ENCODE assay signal across 8 mouse cellular contexts in genomic region chr15:99420521-99421014, GRCm38 (mm10). TPM values are rescaled to one million over a fixed set of nuclear protein-coding genes. Genes with fewer than 3 reads are reported as not detected.
DNase-seq lines count a peak whose midpoint lies in the region; ATAC-seq and TF ChIP-seq lines count a peak whose summit lies in the region.

No protein-coding gene starts in this region.

- WGBS in embryonic facial prominence, embryonic 14.5 days, result 8% methylated on average over 11 of the region's 12 CpGs
- whole genome bisulfite sequencing in heart, embryonic 13.5 days, result 18% methylated on average over 12 of the region's 12 CpGs
- 5% methylated on average over 12 of the region's 12 CpGs for WGBS in stomach, postnatal 0 days

- H3K36me3 ChIP-seq in megakaryocyte, embryonic 14.5 days (replicated peaks; ENCODE audit: low read length), result peaks cover 18% of the 10 kb centered on the region
- H3K36me3 ChIP-seq in embryonic facial prominence, embryonic 14.5 days (ENCODE audit: control insufficient read depth, insufficient read depth, low read length), result peaks cover 37% of the 10 kb centered on the region
- peaks cover 40% of the 10 kb centered on the region for H3K36me3 ChIP-seq in heart, embryonic 13.5 days
- H3K36me3 ChIP-seq in stomach, postnatal 0 days (ENCODE audit: control insufficient read depth, insufficient read depth, low read length), result no peaks in the 10 kb centered on the region; the same call in 1 of the 2 replicates

- H3K4me2 ChIP-seq in embryonic facial prominence, embryonic 14.5 days (ENCODE audit: low read depth, low read length), result peak overlapping the region; percentile 43
- peak overlapping the region; percentile 56 for H3K4me2 ChIP-seq in heart, embryonic 13.5 days
- H3K4me2 ChIP-seq in stomach, postnatal 0 days (replicated peaks; ENCODE audit: low read depth), result peak overlapping the region; percentile 27

- peaks cover 35% of the 10 kb centered on the region for H3K4me1 ChIP-seq in megakaryocyte, embryonic 14.5 days
- peaks cover 8% of the 10 kb centered on the region for H3K4me1 ChIP-seq in embryonic facial prominence, embryonic 14.5 days (ENCODE audit: control insufficient read depth, insufficient read depth, low read length)
- H3K4me1 ChIP-seq in heart, embryonic 13.5 days, result peaks cover 45% of the 10 kb centered on the region
- H3K4me1 ChIP-seq in stomach, postnatal 0 days (replicated peaks; ENCODE audit: control insufficient read depth, insufficient read depth), result no peaks in the 10 kb centered on the region

- DNase-seq in embryonic facial prominence, embryonic 14.5 days (ENCODE audit: low spot score), result peak; percentile 96
- peak; percentile 89 for DNase-seq in kidney, postnatal 10 days
- DNase-seq in lung, postnatal 4 days, result peak; percentile 83 to 91
- DNase-seq in stomach, postnatal 0 days (ENCODE audit: low spot score), result peak; percentile 67
- no peak for DNase-seq in right cerebral cortex, postnatal 36 days (ENCODE audit: low spot score in 2 of 2)

- H3K9ac ChIP-seq in embryonic facial prominence, embryonic 14.5 days (ENCODE audit: low read depth, low read length), result peak overlapping the region; percentile 32; the same call in 1 of the 2 replicates
- peak overlapping the region; percentile 62 for H3K9ac ChIP-seq in heart, embryonic 13.5 days
- no peak overlapping the region for H3K9ac ChIP-seq in stomach, postnatal 0 days (ENCODE audit: low read length)

- H3K9me3 ChIP-seq in megakaryocyte, embryonic 14.5 days, result no peaks in the 10 kb centered on the region
- no peaks in the 10 kb centered on the region for H3K9me3 ChIP-seq in embryonic facial prominence, embryonic 14.5 days (ENCODE audit: control insufficient read depth, low read length)
- H3K9me3 ChIP-seq in heart, embryonic 13.5 days, result no peaks in the 10 kb centered on the region
- no peaks in the 10 kb centered on the region for H3K9me3 ChIP-seq in stomach, postnatal 0 days (ENCODE audit: control insufficient read depth, low read length)

- no peak for TF ChIP-seq CTCF in stomach, postnatal 0 days (IDR thresholded peaks at IDR 0.05; ENCODE audit: low read depth)

- peaks cover 2% of the 10 kb centered on the region for H3K27me3 ChIP-seq in megakaryocyte, embryonic 14.5 days (replicated peaks)
- H3K27me3 ChIP-seq in embryonic facial prominence, embryonic 14.5 days (replicated peaks; ENCODE audit: control insufficient read depth, insufficient read depth, low read length), result no peaks in the 10 kb centered on the region
- H3K27me3 ChIP-seq in heart, embryonic 13.5 days (replicated peaks), result no peaks in the 10 kb centered on the region
- H3K27me3 ChIP-seq in stomach, postnatal 0 days (ENCODE audit: control insufficient read depth, insufficient read depth, low read length), result no peaks in the 10 kb centered on the region

- no peak for ATAC-seq in megakaryocyte, adult 5-6 weeks (ENCODE audit: poor library complexity, severe bottlenecking)
- ATAC-seq in embryonic facial prominence, embryonic 14.5 days (ENCODE audit: low read depth), result peak; percentile 82
- peak; percentile 28; the same call in 1 of the 2 replicates for ATAC-seq in heart, embryonic 13.5 days (ENCODE audit: extremely low read depth, insufficient number of reproducible peaks, low FRiP score, low TSS enrichment)
- ATAC-seq in stomach, postnatal 0 days (ENCODE audit: low FRiP score, low TSS enrichment), result peak; percentile 38

- no peak for TF ChIP-seq EP300 in stomach, postnatal 0 days (optimal IDR thresholded peaks at IDR 0.05)

- H3K27ac ChIP-seq in embryonic facial prominence, embryonic 14.5 days (replicated peaks; ENCODE audit: low read depth, low read length), result peak overlapping the region; percentile 94
- peak overlapping the region; percentile 94 for H3K27ac ChIP-seq in heart, embryonic 13.5 days (replicated peaks)
- H3K27ac ChIP-seq in stomach, postnatal 0 days (replicated peaks), result peak overlapping the region; percentile 70

- peak overlapping the region; percentile 14 for H3K4me3 ChIP-seq in megakaryocyte, embryonic 14.5 days (replicated peaks)
- H3K4me3 ChIP-seq in embryonic facial prominence, embryonic 14.5 days (ENCODE audit: low read depth, low read length), result 0 out of 2 replicates have a peak overlapping the region, but pooled peaks have one; percentile 1
- peak overlapping the region; percentile 29 for H3K4me3 ChIP-seq in heart, embryonic 13.5 days
- H3K4me3 ChIP-seq in stomach, postnatal 0 days (ENCODE audit: low read depth, low read length), result no peak overlapping the region

RNA-seq across cellular contexts. Expression of gene Tmbim6, which starts 27.9 kb away (rescaled TPM):
- polyA plus RNA-seq in megakaryocyte, embryonic 14.5 days (2012; ENCODE audit: insufficient read depth, low replicate concordance), result 206 and 441 TPM in 2 replicates
- total RNA-seq in megakaryocyte, adult 5-6 weeks (2015), result 410 and 456 TPM in 2 replicates
- total RNA-seq in megakaryocyte, adult 5-6 weeks (2017), result 187 and 196 TPM in 2 replicates
- 300 and 310 TPM in 2 replicates for polyA plus RNA-seq in embryonic facial prominence, embryonic 14.5 days (2014; fragmentation: Nextera tagmentation; extraction: Ambion mirVana)
- 248 and 251 TPM in 2 replicates for polyA plus RNA-seq in heart, embryonic 13.5 days (2015; fragmentation: Nextera tagmentation; extraction: Ambion mirVana)
- polyA plus RNA-seq in stomach, postnatal 0 days (2015; fragmentation: Nextera tagmentation; extraction: Ambion mirVana), result 469 and 479 TPM in 2 replicates

RNA-seq across cellular contexts. Expression of gene Nckap5l, which starts 37.0 kb away (rescaled TPM):
- 13.8 and 16.8 TPM in 2 replicates for polyA plus RNA-seq in megakaryocyte, embryonic 14.5 days (2012; ENCODE audit: insufficient read depth, low replicate concordance)
- total RNA-seq in megakaryocyte, adult 5-6 weeks (2015), result 0.84 and 4.0 TPM in 2 replicates
- 0.73 TPM in 1 of 2 replicates, not detected in the other for total RNA-seq in megakaryocyte, adult 5-6 weeks (2017)
- polyA plus RNA-seq in embryonic facial prominence, embryonic 14.5 days (2014; fragmentation: Nextera tagmentation; extraction: Ambion mirVana), result 12.5 and 13.1 TPM in 2 replicates
- 6.8 and 7.7 TPM in 2 replicates for polyA plus RNA-seq in heart, embryonic 13.5 days (2015; fragmentation: Nextera tagmentation; extraction: Ambion mirVana)
- polyA plus RNA-seq in stomach, postnatal 0 days (2015; fragmentation: Nextera tagmentation; extraction: Ambion mirVana), result 2.1 and 2.4 TPM in 2 replicates

RNA-seq across cellular contexts. Expression of gene Fmnl3, which starts 50.3 kb away (rescaled TPM):
- polyA plus RNA-seq in megakaryocyte, embryonic 14.5 days (2012; ENCODE audit: insufficient read depth, low replicate concordance), result 4.4 and 6.8 TPM in 2 replicates
- total RNA-seq in megakaryocyte, adult 5-6 weeks (2015), result 7.9 and 10.1 TPM in 2 replicates
- total RNA-seq in megakaryocyte, adult 5-6 weeks (2017), result 11.4 and 16.3 TPM in 2 replicates
- polyA plus RNA-seq in embryonic facial prominence, embryonic 14.5 days (2014; fragmentation: Nextera tagmentation; extraction: Ambion mirVana), result 18.5 and 21.5 TPM in 2 replicates
- polyA plus RNA-seq in heart, embryonic 13.5 days (2015; fragmentation: Nextera tagmentation; extraction: Ambion mirVana), result 12.9 and 13.0 TPM in 2 replicates
- polyA plus RNA-seq in stomach, postnatal 0 days (2015; fragmentation: Nextera tagmentation; extraction: Ambion mirVana), result 8.0 and 8.6 TPM in 2 replicates

RNA-seq across cellular contexts. Expression of gene Bcdin3d, which starts 54.0 kb away (rescaled TPM):
- polyA plus RNA-seq in megakaryocyte, embryonic 14.5 days (2012; ENCODE audit: insufficient read depth, low replicate concordance), result 3.8 and 10.2 TPM in 2 replicates
- total RNA-seq in megakaryocyte, adult 5-6 weeks (2015), result 8.2 and 9.8 TPM in 2 replicates
- total RNA-seq in megakaryocyte, adult 5-6 weeks (2017), result 3.6 and 4.6 TPM in 2 replicates
- polyA plus RNA-seq in embryonic facial prominence, embryonic 14.5 days (2014; fragmentation: Nextera tagmentation; extraction: Ambion mirVana), result 10.8 and 12.9 TPM in 2 replicates
- 10.5 and 13.7 TPM in 2 replicates for polyA plus RNA-seq in heart, embryonic 13.5 days (2015; fragmentation: Nextera tagmentation; extraction: Ambion mirVana)
- 9.3 and 10.4 TPM in 2 replicates for polyA plus RNA-seq in stomach, postnatal 0 days (2015; fragmentation: Nextera tagmentation; extraction: Ambion mirVana)

Comparison
In these comparisons a context has a peak if more than half of its experiments do, and no peak if none do; other contexts are left out.
1. DNase-seq: peak in embryonic facial prominence, embryonic 14.5 days (single experiment), kidney, postnatal 10 days (single experiment), lung, postnatal 4 days (2 of 2) and stomach, postnatal 0 days (single experiment); none in right cerebral cortex, postnatal 36 days (0 of 2).
2. Peak in every context shown above with its lines, with median percentiles within 50 percentile points of each other: H3K27ac ChIP-seq and H3K4me2 ChIP-seq.